Mouse (Mus musculus): ENCODE data around the gene Olfr135. TPM values are rescaled to one million over a fixed set of nuclear protein-coding genes. Genes with fewer than 3 reads are reported as not detected.

Olfr135 gene
- not detected in 2 replicates for polyA plus RNA-seq (2015; fragmentation: Nextera tagmentation; extraction: Ambion mirVana)

DNA sequence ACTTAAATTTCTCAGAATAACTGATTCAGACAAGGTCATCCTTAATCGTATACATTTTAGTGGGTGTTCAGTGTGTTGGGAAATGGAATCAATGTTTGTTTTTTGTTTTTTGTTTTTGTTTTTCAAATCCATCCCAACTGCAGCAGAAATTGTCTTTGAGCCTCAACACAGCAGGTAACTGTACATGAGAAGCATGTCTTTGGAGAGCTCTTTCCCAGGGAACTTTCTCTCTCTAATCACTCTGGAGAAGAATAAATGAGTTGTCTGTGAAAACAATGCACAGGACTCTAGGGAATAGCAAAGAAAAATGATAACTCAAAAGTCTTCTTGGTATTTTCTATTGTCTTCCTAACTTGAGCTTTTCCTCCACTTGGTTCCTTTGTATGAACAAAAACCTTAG, at the start of gene Olfr135:
Gene Olfr135, plus strand, starts transcription at position 301 of the 400 bp plus-strand sequence.
- Histone ChIP-seq H3K4me1 (ENCODE audit: insufficient read depth, low read length) (no peaks in the 10 kb centered on the region), H3K36me3 (ENCODE audit: insufficient read depth, low read length) (no peaks in the 10 kb centered on the region), H3K4me3 (ENCODE audit: low read length) (no peak within 1 kb of the TSS), H3K27me3 (ENCODE audit: insufficient read depth, low read length) (no peaks in the 10 kb centered on the region), H3K9ac (replicated peaks; ENCODE audit: low read length) (no peak within 1 kb of the TSS), H3K4me2 (replicated peaks; ENCODE audit: low read depth, low read length) (no peak within 1 kb of the TSS), H3K27ac (ENCODE audit: low read length) (no peak within 1 kb of the TSS), H3K9me3 (ENCODE audit: low read length) (peaks cover 6% of the 10 kb centered on the region; the same call in 1 of the 2 replicates)
- ATAC-seq (ENCODE audit: low FRiP score, low TSS enrichment) = no peak
- WGBS = 89% methylated on average over 1 of the region's 1 CpGs

GRCm38 (mm10) chr17:38171088-38171487, 33.0 kb upstream of the Olfr135 start, which contains the start of gene Olfr134:
Gene Olfr134 (plus strand): TSS chr17:38171388.
- no peaks in the 10 kb centered on the region for H3K36me3 ChIP-seq (ENCODE audit: insufficient read depth, low read length)
- no peaks in the 10 kb centered on the region for H3K4me1 ChIP-seq (ENCODE audit: insufficient read depth, low read length)
- no peak within 1 kb of the TSS for H3K4me2 ChIP-seq (replicated peaks; ENCODE audit: low read depth, low read length)
- no peaks in the 10 kb centered on the region for H3K27me3 ChIP-seq (ENCODE audit: insufficient read depth, low read length)
- ATAC-seq (ENCODE audit: low FRiP score, low TSS enrichment) = no peak
- no peak within 1 kb of the TSS for H3K9ac ChIP-seq (replicated peaks; ENCODE audit: low read length)
- 74% methylated on average over 3 of the region's 3 CpGs for WGBS
- H3K27ac ChIP-seq (ENCODE audit: low read length) = no peak within 1 kb of the TSS
- H3K9me3 ChIP-seq (ENCODE audit: low read length) = 0 out of 2 replicates have a peak, but pooled peaks cover 2% of the 10 kb centered on the region
- H3K4me3 ChIP-seq (ENCODE audit: low read length) = no peak within 1 kb of the TSS

Other genes starting within 250 kb of the Olfr135 start
- not detected in 2 replicates for gene Olfr129, start 144.3 kb upstream of the Olfr135 start, polyA plus RNA-seq (2015; fragmentation: Nextera tagmentation; extraction: Ambion mirVana)
- not detected in 2 replicates for gene Olfr130, start 140.4 kb upstream of the Olfr135 start, polyA plus RNA-seq (2015; fragmentation: Nextera tagmentation; extraction: Ambion mirVana)
- gene Olfr131, start 115.6 kb upstream of the Olfr135 start, polyA plus RNA-seq (2015; fragmentation: Nextera tagmentation; extraction: Ambion mirVana) = not detected in 2 replicates
- gene Olfr132, start 69.8 kb upstream of the Olfr135 start, polyA plus RNA-seq (2015; fragmentation: Nextera tagmentation; extraction: Ambion mirVana) = not detected in 2 replicates
- gene Olfr133, start 59.1 kb upstream of the Olfr135 start, polyA plus RNA-seq (2015; fragmentation: Nextera tagmentation; extraction: Ambion mirVana) = not detected in 2 replicates
- gene Olfr134, start 32.9 kb upstream of the Olfr135 start, polyA plus RNA-seq (2015; fragmentation: Nextera tagmentation; extraction: Ambion mirVana) = not detected in 2 replicates
- not detected in 2 replicates for gene Olfr138, start 56.7 kb downstream of the Olfr135 start, polyA plus RNA-seq (2015; fragmentation: Nextera tagmentation; extraction: Ambion mirVana)
- gene Olfr137, start 103.2 kb downstream of the Olfr135 start, polyA plus RNA-seq (2015; fragmentation: Nextera tagmentation; extraction: Ambion mirVana) = not detected in 2 replicates
- not detected in 2 replicates for gene Olfr136, start 125.5 kb downstream of the Olfr135 start, polyA plus RNA-seq (2015; fragmentation: Nextera tagmentation; extraction: Ambion mirVana)
- not detected in 2 replicates for gene Esp36, start 215.8 kb downstream of the Olfr135 start, polyA plus RNA-seq (2015; fragmentation: Nextera tagmentation; extraction: Ambion mirVana)

Data from kidney, embryonic 16.5 days (tissue).